Mouse (Mus musculus) olfactory bulb, adult 2 months (tissue): ENCODE data around the gene Grk3. TPM values are rescaled to one million over a fixed set of nuclear protein-coding genes. Genes with fewer than 3 reads are reported as not detected.
A peak's percentile ranks its signal among the peaks of the same experiment; 100 is the strongest.

Experiments
- H3K27ac ChIP-seq: fragments of 200-500 bp; 2 replicates; pipeline ENCODE4 v1.5.1; 2012; ENCODE audit warnings: low read depth, low read length; ENCODE audit not compliant: insufficient read depth
- H3K4me1 ChIP-seq: fragments of 200-500 bp; 2 replicates; pipeline ENCODE4 v1.6.1; 2012; ENCODE audit warnings: low read length; ENCODE audit not compliant: control insufficient read depth, insufficient read depth
- H3K4me3 ChIP-seq: fragments of 200-500 bp; 2 replicates; pipeline ENCODE4 v1.5.1; 2012; ENCODE audit warnings: mild to moderate bottlenecking, low read depth, low read length, moderate library complexity; ENCODE audit not compliant: insufficient read depth
- CTCF ChIP-seq: fragments of 200-500 bp; IDR thresholded peaks from 2 replicates; pipeline ENCODE4 v1.5.1; 2012; ENCODE audit warnings: low read depth, mild to moderate bottlenecking, low read length, moderate library complexity; ENCODE audit not compliant: insufficient read depth
- POLR2A ChIP-seq: fragments of 200-500 bp; IDR thresholded peaks from 2 replicates; pipeline ENCODE4 v1.6.1; 2012; ENCODE audit warnings: mild to moderate bottlenecking, low read depth, low read length, moderate library complexity; ENCODE audit not compliant: insufficient read depth
- WGBS: fragments of 180-500 bp; shearing (Covaris S2); methylation state at CpG from one replicate; pipeline ENCODE4 v1.1.7; 2018; 5-methylcytosine and 5-hydroxymethylcytosine counted together
- polyA plus RNA-seq: library from polyadenylated mRNA; stranded (reverse); fragments of >200 nt; gene quantifications from 2 replicates; pipeline ENCODE4 v1.2.4, GENCODE M21; 2012; ENCODE audit warnings: low replicate concordance; ENCODE audit not compliant: missing spikeins, insufficient read depth, insufficient read length

Gene Grk3
- polyA plus RNA-seq, 1 experiment = not detected

DNA sequence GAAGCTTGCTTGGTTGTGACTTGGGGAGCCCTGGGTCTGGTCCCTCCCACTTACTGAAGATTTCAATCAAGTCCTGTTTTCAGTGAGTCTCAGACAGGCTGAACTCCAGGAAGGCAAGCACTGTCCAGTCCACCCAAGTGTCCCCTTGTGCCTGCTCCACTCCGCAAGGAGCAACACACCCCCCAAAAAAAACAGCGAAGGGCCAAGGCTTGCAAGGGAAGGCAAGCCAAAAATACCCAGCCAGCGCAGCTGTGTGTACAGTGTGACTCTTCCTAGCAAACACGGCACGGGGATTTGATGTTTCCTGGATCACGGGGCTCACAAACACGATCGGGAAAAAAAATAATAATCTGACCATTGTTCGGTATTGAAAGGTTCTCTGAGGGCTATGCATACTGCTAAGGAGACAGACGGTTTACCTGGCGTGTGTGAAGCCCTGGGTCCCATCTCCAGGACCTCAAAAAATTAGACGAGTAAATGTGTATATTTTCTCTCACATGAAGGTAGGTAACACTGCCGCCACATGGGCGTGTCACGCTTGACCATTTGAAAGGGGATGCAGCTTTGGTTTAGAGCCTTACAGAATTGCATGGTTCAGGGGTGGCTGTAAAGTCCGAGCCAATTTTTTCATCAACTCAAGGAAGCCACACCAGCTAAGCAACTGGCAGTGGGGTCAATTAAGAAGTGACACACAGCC is 1.3 kb downstream of the Grk3 start:
- 11% methylated on average over 16 of the region's 16 CpGs for WGBS
- peaks cover 40% of the 10 kb centered on the region for H3K4me1 ChIP-seq
- peak overlapping the region; percentile 7; the same call in 1 of the 2 replicates for H3K27ac ChIP-seq
- no peak for TF ChIP-seq POLR2A
- no peak for TF ChIP-seq CTCF
- peak overlapping the region; percentile 75 for H3K4me3 ChIP-seq

DNA sequence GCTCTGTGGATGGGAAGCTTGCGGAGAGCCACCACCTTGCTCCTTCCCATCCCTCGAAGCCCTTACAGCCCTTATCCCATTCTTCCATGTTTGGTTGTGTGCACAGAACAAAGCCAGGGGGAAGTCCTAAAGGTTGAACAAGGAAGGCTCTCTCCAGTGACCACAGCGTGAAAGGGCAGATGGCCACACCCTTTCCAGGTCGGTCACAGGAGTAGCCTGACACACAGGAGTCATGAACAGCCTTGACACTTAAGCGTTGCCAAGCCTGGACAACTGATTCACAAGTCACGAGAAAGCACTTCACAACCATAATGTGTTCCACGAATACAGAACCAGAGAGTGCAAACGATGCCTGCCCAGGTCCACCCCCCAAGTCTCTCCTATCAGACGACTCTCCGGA is 3.7 kb downstream of the Grk3 start:
- 84% methylated on average over 10 of the region's 10 CpGs for WGBS
- Histone ChIP-seq H3K4me3 (no peak overlapping the region), H3K27ac (no peak overlapping the region), H3K4me1 (peaks cover 39% of the 10 kb centered on the region)
- no peak for TF ChIP-seq CTCF
- no peak for TF ChIP-seq POLR2A

DNA sequence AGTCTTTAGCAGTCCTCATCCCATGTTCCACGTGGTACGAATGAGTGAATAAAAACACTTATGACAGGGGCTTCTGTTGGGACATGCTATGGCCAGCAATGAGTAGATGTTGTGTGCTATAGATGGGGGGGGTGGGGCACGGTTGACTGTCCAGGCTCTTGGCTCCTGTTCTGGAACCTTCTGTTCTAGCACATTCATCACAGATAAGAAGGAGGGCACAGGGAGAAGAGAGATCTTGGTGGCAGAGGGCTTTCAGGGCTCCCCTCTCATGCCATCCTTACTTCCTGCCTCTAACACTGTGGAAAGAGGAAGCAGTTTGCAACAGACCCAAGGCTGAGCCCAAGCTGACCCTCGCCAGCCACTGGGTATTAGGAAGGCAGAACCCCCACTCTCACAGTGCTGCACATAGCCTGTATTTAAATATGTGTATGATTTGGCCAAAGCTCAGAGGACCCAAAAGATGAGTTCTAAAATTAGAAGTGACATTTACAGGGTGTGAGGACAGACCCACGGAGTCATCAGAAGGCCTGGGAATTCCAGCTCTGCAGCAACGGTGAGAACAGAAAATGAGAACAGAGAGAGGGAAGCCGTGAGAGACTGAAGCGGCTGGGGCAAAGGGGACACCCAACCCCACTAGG is 6.3 kb downstream of the Grk3 start:
- Histone ChIP-seq H3K4me3 (no peak overlapping the region), H3K4me1 (peaks cover 51% of the 10 kb centered on the region), H3K27ac (no peak overlapping the region)
- WGBS = 75% methylated on average over 8 of the region's 8 CpGs
- TF ChIP-seq CTCF (no peak), POLR2A (no peak)

- no peak overlapping the region for H3K4me3 ChIP-seq
- H3K27ac ChIP-seq = no peak overlapping the region
- TF ChIP-seq POLR2A (no peak), CTCF (no peak)
- 86% methylated on average over 2 of the region's 2 CpGs for WGBS
- peaks cover 47% of the 10 kb centered on the region for H3K4me1 ChIP-seq
Observed at GRCm38 (mm10) chr5:113008496-113008895, 7.1 kb downstream of the Grk3 start.

GRCm38 (mm10) chr5:113006997-113007396 is 8.6 kb downstream of the Grk3 start:
- H3K27ac ChIP-seq = no peak overlapping the region
- TF ChIP-seq POLR2A (no peak), CTCF (no peak)
- peaks cover 42% of the 10 kb centered on the region for H3K4me1 ChIP-seq
- H3K4me3 ChIP-seq = no peak overlapping the region
- WGBS = 94% methylated on average over 7 of the region's 7 CpGs

GRCm38 (mm10) chr5:113005941-113006391 is 9.6 kb downstream of the Grk3 start:
- WGBS = 74% methylated on average over 7 of the region's 7 CpGs
- TF ChIP-seq POLR2A (no peak), CTCF (no peak)
- H3K4me3 ChIP-seq = no peak overlapping the region
- no peak overlapping the region for H3K27ac ChIP-seq
- peaks cover 34% of the 10 kb centered on the region for H3K4me1 ChIP-seq

- WGBS = 58% methylated on average over 5 of the region's 5 CpGs
- TF ChIP-seq CTCF (no peak), POLR2A (no peak)
- no peak overlapping the region for H3K27ac ChIP-seq
- H3K4me3 ChIP-seq = no peak overlapping the region
- peaks cover 41% of the 10 kb centered on the region for H3K4me1 ChIP-seq
Observed at GRCm38 (mm10) chr5:113002821-113003380, 12.7 kb downstream of the Grk3 start.

- Histone ChIP-seq H3K4me3 (no peak overlapping the region), H3K27ac (no peak overlapping the region), H3K4me1 (peaks cover 23% of the 10 kb centered on the region)
- TF ChIP-seq CTCF (no peak), POLR2A (no peak)
- 93% methylated on average over 6 of the region's 8 CpGs for WGBS
Observed at GRCm38 (mm10) chr5:112999227-112999626, 16.4 kb downstream of the Grk3 start.

GRCm38 (mm10) chr5:112997516-112998186 is 17.9 kb downstream of the Grk3 start:
- Histone ChIP-seq H3K27ac (no peak overlapping the region), H3K4me1 (peaks cover 24% of the 10 kb centered on the region), H3K4me3 (no peak overlapping the region)
- WGBS = 37% methylated on average over 5 of the region's 5 CpGs
- no peak for TF ChIP-seq POLR2A
